Mouse (Mus musculus): ENCODE measurements around the gene Snn. TPM values are rescaled to one million over a fixed set of nuclear protein-coding genes. Genes with fewer than 3 reads are reported as not detected.
A peak's percentile ranks its signal among the peaks of the same experiment; 100 is the strongest.

Gene Snn
- total and polyA plus RNA-seq, 3 experiments: 0.73 to 2.4 TPM; not detected in 1

DNA sequence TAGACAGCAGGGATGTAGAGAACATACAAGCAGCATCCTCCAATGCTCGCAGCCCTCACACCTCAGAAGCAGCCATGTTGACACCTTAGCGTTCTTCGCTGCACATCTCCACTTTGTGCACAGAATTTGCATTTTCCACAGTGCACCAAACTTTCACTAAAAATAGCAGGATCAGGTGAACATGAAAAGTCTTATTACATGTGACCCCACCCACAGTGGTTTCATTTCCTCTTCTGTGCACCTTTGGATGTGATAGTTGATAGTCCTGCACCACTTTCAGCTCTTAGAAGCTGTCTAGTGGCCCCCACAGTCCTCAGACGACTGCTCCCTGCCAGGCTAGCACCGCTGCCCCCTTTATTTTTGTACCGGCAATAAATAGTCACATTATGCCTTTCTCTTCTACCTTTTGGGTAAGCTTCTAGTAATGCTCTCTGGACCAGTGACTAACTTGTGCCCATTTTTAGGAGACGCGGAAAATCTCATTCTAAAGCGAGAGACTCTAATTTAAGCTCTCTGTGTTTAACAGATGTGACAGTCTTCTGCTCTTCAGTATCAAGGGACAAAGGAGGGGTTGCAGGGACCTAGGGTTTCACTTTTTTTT lies 17.0 kb downstream of the Snn start:
- Histone ChIP-seq H3K9me3 (replicated peaks; ENCODE audit: insufficient read depth, low read length) (no peaks in the 10 kb centered on the region), H3K27me3 (ENCODE audit: control insufficient read depth in 1 of 2, insufficient read depth in 2 of 2, low read length in 2 of 2) (no peaks in the 10 kb centered on the region), H3K27ac (ENCODE audit: control insufficient read depth, low read depth, low read length) (no peak overlapping the region), H3K9ac (ENCODE audit: control insufficient read depth, low read depth, low read length, poor library complexity, severe bottlenecking) (no peak overlapping the region), H3K79me2 (ENCODE audit: control insufficient read depth, insufficient read depth, low read length, poor library complexity) (no peaks in the 10 kb centered on the region), H3K36me3 (ENCODE audit: control insufficient read depth in 1 of 2, insufficient read depth in 2 of 2, low read length in 2 of 2) (peaks cover 11 to 20% of the 10 kb centered on the region in 2 experiments), H3K4me3 (ENCODE audit: control insufficient read depth in 1 of 2, insufficient read depth in 1 of 2, low read depth in 2 of 2, low read length in 2 of 2) (no peak overlapping the region), H3K4me1 (ENCODE audit: control insufficient read depth in 1 of 2, insufficient read depth in 2 of 2, low read length in 2 of 2) (peaks cover 7 to 16% of the 10 kb centered on the region in 2 experiments)
- TF ChIP-seq MYC (IDR thresholded peaks at IDR 0.05; ENCODE audit: low read depth, low read length) (no peak), ZMIZ1 (IDR thresholded peaks at IDR 0.05; ENCODE audit: low read depth, low read length) (no peak), KAT2A (conservative IDR thresholded peaks at IDR 0.05; ENCODE audit: low read depth, low read length) (no peak), SMC3 (IDR thresholded peaks at IDR 0.05; ENCODE audit: low read depth, low read length) (no peak), SIN3A (IDR thresholded peaks at IDR 0.05; ENCODE audit: low read length) (no peak), BHLHE40 (IDR thresholded peaks at IDR 0.05; ENCODE audit: borderline replicate concordance, low read depth, low read length) (no peak), ZC3H11A (IDR thresholded peaks at IDR 0.05; ENCODE audit: low read depth, low read length) (no peak), MEF2A (IDR thresholded peaks at IDR 0.05; ENCODE audit: extremely low read depth, insufficient replicate concordance, low read depth, low read length, poor library complexity, severe bottlenecking) (no peak), ZKSCAN1 (IDR thresholded peaks at IDR 0.05; ENCODE audit: low read depth, low read length) (no peak), USF2 (IDR thresholded peaks at IDR 0.05; ENCODE audit: borderline replicate concordance in 1 of 2, insufficient read depth in 1 of 2, low read depth in 1 of 2, low read length in 2 of 2) (no peak)
- DNase-seq (ENCODE audit: low read depth, low spot score): no peak

DNA sequence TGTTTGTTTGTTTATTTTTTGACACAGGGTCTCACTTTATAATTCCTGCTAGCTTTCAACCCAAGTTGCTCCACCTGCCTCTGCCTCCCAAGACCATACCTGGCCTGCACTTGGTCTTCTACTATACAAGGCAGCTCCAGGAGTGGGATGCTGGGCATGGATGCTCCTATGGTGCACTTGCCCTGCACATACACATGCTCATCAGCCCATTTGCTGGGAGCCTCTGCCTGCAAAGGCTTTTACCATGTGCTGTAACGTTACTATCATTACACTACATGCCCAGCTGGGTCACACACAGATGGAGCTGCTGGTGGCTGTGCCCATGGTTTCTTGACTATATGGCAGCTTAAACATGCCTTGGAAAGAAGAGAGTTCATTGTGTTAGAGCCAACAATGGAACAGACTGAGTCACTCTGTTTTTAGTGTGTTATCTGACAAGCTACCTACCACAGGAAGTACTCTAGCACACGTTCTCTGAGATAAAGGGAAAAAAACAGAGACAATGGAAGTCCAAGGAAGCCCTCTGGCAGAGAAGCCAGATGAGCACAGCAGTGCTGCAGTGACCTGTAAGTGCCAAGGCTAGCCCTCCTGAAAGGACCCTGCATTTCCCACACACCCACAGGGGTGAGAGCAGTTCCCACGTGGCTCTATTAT lies 17.6 kb downstream of the Snn start:
- peak overlapping the region; percentile 63 for H3K27ac ChIP-seq (ENCODE audit: control insufficient read depth, low read depth, low read length)
- peak; percentile 83 for DNase-seq (ENCODE audit: low read depth, low spot score)
- no peaks in the 10 kb centered on the region for H3K79me2 ChIP-seq (ENCODE audit: control insufficient read depth, insufficient read depth, low read length, poor library complexity)
- no peak overlapping the region for H3K9ac ChIP-seq (ENCODE audit: control insufficient read depth, low read depth, low read length, poor library complexity, severe bottlenecking)
- H3K4me3 ChIP-seq (ENCODE audit: control insufficient read depth in 1 of 2, insufficient read depth in 1 of 2, low read depth in 2 of 2, low read length in 2 of 2): no peak overlapping the region
- H3K4me1 ChIP-seq (ENCODE audit: control insufficient read depth in 1 of 2, insufficient read depth in 2 of 2, low read length in 2 of 2): peaks cover 7 to 16% of the 10 kb centered on the region in 2 experiments
- H3K27me3 ChIP-seq (ENCODE audit: control insufficient read depth in 1 of 2, insufficient read depth in 2 of 2, low read length in 2 of 2): no peaks in the 10 kb centered on the region
- H3K36me3 ChIP-seq (ENCODE audit: control insufficient read depth in 1 of 2, insufficient read depth in 2 of 2, low read length in 2 of 2): peaks cover 11 to 20% of the 10 kb centered on the region in 2 experiments
- no peaks in the 10 kb centered on the region for H3K9me3 ChIP-seq (replicated peaks; ENCODE audit: insufficient read depth, low read length)
- no peak for TF ChIP-seq NELFE (IDR thresholded peaks at IDR 0.05; ENCODE audit: low read depth, low read length)
- TF ChIP-seq ZKSCAN1 (IDR thresholded peaks at IDR 0.05; ENCODE audit: low read depth, low read length): no peak
- TF ChIP-seq KAT2A (conservative IDR thresholded peaks at IDR 0.05; ENCODE audit: low read depth, low read length): no peak
- no peak for TF ChIP-seq ZMIZ1 (IDR thresholded peaks at IDR 0.05; ENCODE audit: low read depth, low read length)
- TF ChIP-seq CHD2 (IDR thresholded peaks at IDR 0.05; ENCODE audit: low read length): no peak
- TF ChIP-seq ETS1 (IDR thresholded peaks at IDR 0.05; ENCODE audit: low read depth, low read length): peak; percentile 94
- TF ChIP-seq USF1 (IDR thresholded peaks at IDR 0.05; ENCODE audit: low read depth, low read length): no peak
- TF ChIP-seq BHLHE40 (IDR thresholded peaks at IDR 0.05; ENCODE audit: borderline replicate concordance, low read depth, low read length): peak; percentile 87
- TF ChIP-seq CHD1 (IDR thresholded peaks at IDR 0.05; ENCODE audit: low read depth, low read length): no peak
- no peak for TF ChIP-seq POLR2A (IDR thresholded peaks at IDR 0.05; ENCODE audit: control insufficient read depth in 1 of 2, insufficient read depth in 1 of 2, low read depth in 1 of 2, low read length in 2 of 2, poor library complexity in 1 of 2)
- peak; percentile 91 for TF ChIP-seq SIN3A (IDR thresholded peaks at IDR 0.05; ENCODE audit: low read length)
- TF ChIP-seq TAL1 (IDR thresholded peaks at IDR 0.05; ENCODE audit: low read length): peak; percentile 81
- peak; percentile 59; the same call in 1 of the 2 replicates for TF ChIP-seq MAX (IDR thresholded peaks at IDR 0.05; ENCODE audit: low read length)
- no peak for TF ChIP-seq MAZ (IDR thresholded peaks at IDR 0.05; ENCODE audit: low read depth, low read length)
- TF ChIP-seq TCF12 (IDR thresholded peaks at IDR 0.05; ENCODE audit: low read depth, low read length): peak; percentile 91
- TF ChIP-seq MAFK (IDR thresholded peaks at IDR 0.05; ENCODE audit: borderline replicate concordance, low read depth, low read length): no peak; the same call in 1 of the 2 replicates
- no peak for TF ChIP-seq USF2 (IDR thresholded peaks at IDR 0.05; ENCODE audit: borderline replicate concordance in 1 of 2, insufficient read depth in 1 of 2, low read depth in 1 of 2, low read length in 2 of 2)
- 0 out of 2 replicates have a peak, but pooled peaks have one; percentile 25 for TF ChIP-seq TBP (IDR thresholded peaks at IDR 0.05; ENCODE audit: low read depth, low read length)
- TF ChIP-seq MEF2A (IDR thresholded peaks at IDR 0.05; ENCODE audit: extremely low read depth, insufficient replicate concordance, low read depth, low read length, poor library complexity, severe bottlenecking): no peak
- no peak for TF ChIP-seq UBTF (IDR thresholded peaks at IDR 0.05; ENCODE audit: borderline replicate concordance, insufficient read depth, low read depth, low read length)
- TF ChIP-seq EP300 (IDR thresholded peaks at IDR 0.05; ENCODE audit: low read depth in 1 of 2, low read length in 2 of 2): peak; percentile 92 to 99
- no peak for TF ChIP-seq POLR2AphosphoS2 (IDR thresholded peaks at IDR 0.05; ENCODE audit: low read length)
- peak; percentile 7; the same call in 1 of the 2 replicates for TF ChIP-seq SMC3 (IDR thresholded peaks at IDR 0.05; ENCODE audit: low read depth, low read length)
- TF ChIP-seq MYC (IDR thresholded peaks at IDR 0.05; ENCODE audit: low read depth, low read length): no peak
- TF ChIP-seq CTCF (IDR thresholded peaks at IDR 0.05 in 2 of 3, conservative IDR thresholded peaks at IDR 0.05 in 1 of 3; ENCODE audit: control insufficient read depth in 1 of 3, insufficient read depth in 1 of 3, low read depth in 2 of 3, low read length in 3 of 3, poor library complexity in 1 of 3, severe bottlenecking in 1 of 3): no peak
- no peak for TF ChIP-seq RAD21 (IDR thresholded peaks at IDR 0.05; ENCODE audit: low read depth, low read length)
